Mouse (Mus musculus): ENCODE data around the gene Aptx.

DNA sequence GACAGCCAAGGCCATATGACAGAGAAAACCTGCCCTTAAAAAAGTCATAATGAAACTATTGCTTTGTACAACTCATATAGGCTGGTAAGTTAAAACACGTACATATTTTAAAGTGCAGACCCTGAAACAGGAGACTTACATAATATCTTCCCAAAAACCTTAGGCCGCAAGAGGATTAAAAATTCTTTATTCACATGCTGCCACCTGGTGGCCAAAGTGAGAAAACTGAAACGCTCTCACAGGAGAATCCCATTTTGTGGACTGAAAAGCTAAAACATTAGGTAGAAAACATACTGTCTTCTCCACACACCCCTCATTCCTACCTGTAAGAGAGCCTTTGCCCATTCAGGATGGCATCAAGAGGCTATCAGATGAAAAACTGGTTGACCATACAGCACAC lies 21.1 kb downstream of the Aptx start:
- TF ChIP-seq POLR2A (IDR thresholded peaks at IDR 0.05; ENCODE audit: extremely low read depth, insufficient read depth, low read length) (no peak), CTCF (IDR thresholded peaks at IDR 0.05; ENCODE audit: extremely low read depth, insufficient read depth, low read length) (peak; percentile 44; the same call in 1 of the 2 replicates)

Measured in cortical plate, adult 2 months (tissue).